Mouse (Mus musculus) liver, embryonic 14.5 days (tissue): Measurements from ENCODE around the gene Hsf4.
A peak's percentile ranks its signal among the peaks of the same experiment; 100 is the strongest.

Experiments
- CTCF ChIP-seq: IDR thresholded peaks from 2 replicates; pipeline ENCODE4 v1.5.1; 2016; ENCODE audit warnings: antibody characterized with exemption, low read depth, control low read depth
- EP300 ChIP-seq: IDR thresholded peaks from 2 replicates; pipeline ENCODE4 v1.6.1; 2016; ENCODE audit warnings: antibody characterized with exemption, low read depth

- TF ChIP-seq EP300 (no peak), CTCF (peak; percentile 47)
These were observed 19.5 kb downstream of the Hsf4 start for GRCm38 (mm10) chr8:105288958-105289732.
